Mouse (Mus musculus): Measurements from ENCODE around the gene Slc7a5.

GRCm38 (mm10) chr8:121842064-121842955, 65.2 kb downstream of the Slc7a5 start:
- TF ChIP-seq CTCF (IDR thresholded peaks at IDR 0.05; ENCODE audit: low read depth): no peak
- TF ChIP-seq EP300 (IDR thresholded peaks at IDR 0.05; ENCODE audit: low read depth): no peak

Data from liver, postnatal 0 days (tissue).